Mouse (Mus musculus): ENCODE results near the gene Actrt2.

GRCm38 (mm10) chr4:154627419-154628142 is 40.1 kb downstream of the Actrt2 start:
- no peak for TF ChIP-seq POLR2A (IDR thresholded peaks at IDR 0.05; ENCODE audit: insufficient read length, low read depth)
- TF ChIP-seq USF1 (IDR thresholded peaks at IDR 0.05; ENCODE audit: low read depth), result no peak
- no peak for TF ChIP-seq MAX (IDR thresholded peaks at IDR 0.05; ENCODE audit: low read depth)
- TF ChIP-seq TCF3 (IDR thresholded peaks at IDR 0.05; ENCODE audit: insufficient read length, low read depth), result no peak
